Mouse (Mus musculus): Measurements from ENCODE around the gene Gas6.

- TF ChIP-seq CTCF (IDR thresholded peaks at IDR 0.05; ENCODE audit: low read depth) (no peak), EP300 (IDR thresholded peaks at IDR 0.05; ENCODE audit: low read depth) (no peak)
Observed at GRCm38 (mm10) chr8:13489986-13490910, 4.0 kb downstream of the Gas6 start.

Data from liver, postnatal 0 days (tissue).